Mouse (Mus musculus) heart, postnatal 10 days (tissue): ENCODE results near the gene Irak2. TPM values are rescaled to one million over a fixed set of nuclear protein-coding genes. Genes with fewer than 3 reads are reported as not detected.
"Not testable (repeated sequence)": the region's sequence is repeated elsewhere in the genome, so short reads cannot be mapped to it uniquely, and the experiment has no call there.

ENCODE experiments used
- DNase-seq, 2 experiments: peaks; one replicate each; pipeline ENCODE4 v3.0.0; 2021
- intact Hi-C: fragments of 180-260 bp; cut with DNase I; formaldehyde crosslinking; loops from one replicate; pipeline ENCODE4 v1.15.1; 2025
- total RNA-seq, 2 experiments: library from RNA; stranded (reverse); gene quantifications; 2 replicates each; pipeline ENCODE4 v1.2.3; 2021

Gene Irak2
- total RNA-seq, 2 experiments from 2014 or later, result 10.1 to 14.1 TPM

GRCm38 (mm10) chr6:113692661-113693133 lies 54.4 kb downstream of the Irak2 start:
- DNase-seq, result no peak
- intact Hi-C loops, result loop anchor here (10.0 kb wide), 1 partner anchor 388 kb away; the partner anchor contains the start of gene Brpf1

GRCm38 (mm10) chr6:113693377-113693776 lies 55.1 kb downstream of the Irak2 start:
- no peak for DNase-seq
- intact Hi-C loops, result loop anchor here (10.0 kb wide), 1 partner anchor 389 kb away; the partner anchor contains the start of gene Brpf1

DNA sequence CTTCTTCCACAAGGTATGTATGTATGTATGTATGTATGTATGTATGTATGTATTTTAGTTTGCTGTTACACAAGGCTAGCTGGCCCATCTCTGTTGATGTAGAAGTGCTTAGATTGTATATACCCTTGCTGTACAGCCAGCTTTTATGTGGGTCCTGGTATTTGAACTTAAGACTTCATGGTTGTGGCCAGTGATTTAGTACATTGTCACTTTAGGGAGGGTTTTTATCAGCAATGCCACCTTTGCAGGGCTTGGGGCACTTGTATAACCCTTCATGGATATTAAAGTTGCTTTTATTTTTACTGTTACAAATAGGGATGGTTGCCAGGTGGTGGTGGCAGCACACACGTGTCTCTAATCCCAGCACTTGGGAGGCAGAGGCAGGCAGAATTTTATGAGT lies 56.9 kb downstream of the Irak2 start:
- DNase-seq, result no peak
- intact Hi-C loops, result loop anchor here (5.0 to 10.0 kb wide), 2 partner anchors 58 to 390 kb away; partner anchors contain the start of genes Brpf1 and Irak2

DNA sequence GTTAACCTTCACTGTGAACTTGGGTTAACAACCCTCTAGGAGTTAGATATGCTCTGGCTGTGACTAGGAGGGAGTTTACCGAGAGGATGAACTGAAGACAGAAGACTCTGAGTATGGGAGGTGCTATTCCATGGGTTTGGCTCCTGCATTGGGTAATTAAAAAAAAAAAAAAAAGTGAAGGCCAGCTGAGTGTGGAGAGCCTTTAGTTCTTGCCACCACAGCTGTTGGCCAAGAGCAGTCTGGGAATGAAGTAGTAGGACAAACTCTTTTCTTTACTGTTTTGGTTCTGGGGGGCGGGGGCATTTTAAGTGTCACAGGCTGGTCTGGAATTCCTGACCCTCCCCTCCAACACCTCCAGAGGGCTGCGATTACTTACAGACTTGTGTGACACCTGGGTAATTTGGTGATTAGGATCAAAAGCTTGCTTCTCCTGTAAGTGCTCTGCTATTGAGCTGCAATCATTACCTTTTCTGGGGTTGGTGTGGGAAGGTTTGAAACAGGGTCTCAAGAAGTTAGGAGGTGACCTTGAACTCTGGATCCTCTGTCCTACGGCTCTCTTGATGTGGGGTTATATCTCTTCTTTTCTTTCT lies 57.6 kb downstream of the Irak2 start:
- DNase-seq, result peak; percentile 16 to 20
- intact Hi-C loops, result loop anchor here (5.0 to 10.0 kb wide), 2 partner anchors 59 to 391 kb away; partner anchors contain the start of genes Brpf1 and Irak2

- intact Hi-C loops, result loop anchor here (5.0 to 10.0 kb wide), 2 partner anchors 59 to 392 kb away; partner anchors contain the start of genes Brpf1 and Irak2
These were observed 58.4 kb downstream of the Irak2 start, which contains the start of gene Tatdn2 for GRCm38 (mm10) chr6:113696582-113697221. Gene Tatdn2, plus strand, starts transcription at chr6:113697050.

DNA sequence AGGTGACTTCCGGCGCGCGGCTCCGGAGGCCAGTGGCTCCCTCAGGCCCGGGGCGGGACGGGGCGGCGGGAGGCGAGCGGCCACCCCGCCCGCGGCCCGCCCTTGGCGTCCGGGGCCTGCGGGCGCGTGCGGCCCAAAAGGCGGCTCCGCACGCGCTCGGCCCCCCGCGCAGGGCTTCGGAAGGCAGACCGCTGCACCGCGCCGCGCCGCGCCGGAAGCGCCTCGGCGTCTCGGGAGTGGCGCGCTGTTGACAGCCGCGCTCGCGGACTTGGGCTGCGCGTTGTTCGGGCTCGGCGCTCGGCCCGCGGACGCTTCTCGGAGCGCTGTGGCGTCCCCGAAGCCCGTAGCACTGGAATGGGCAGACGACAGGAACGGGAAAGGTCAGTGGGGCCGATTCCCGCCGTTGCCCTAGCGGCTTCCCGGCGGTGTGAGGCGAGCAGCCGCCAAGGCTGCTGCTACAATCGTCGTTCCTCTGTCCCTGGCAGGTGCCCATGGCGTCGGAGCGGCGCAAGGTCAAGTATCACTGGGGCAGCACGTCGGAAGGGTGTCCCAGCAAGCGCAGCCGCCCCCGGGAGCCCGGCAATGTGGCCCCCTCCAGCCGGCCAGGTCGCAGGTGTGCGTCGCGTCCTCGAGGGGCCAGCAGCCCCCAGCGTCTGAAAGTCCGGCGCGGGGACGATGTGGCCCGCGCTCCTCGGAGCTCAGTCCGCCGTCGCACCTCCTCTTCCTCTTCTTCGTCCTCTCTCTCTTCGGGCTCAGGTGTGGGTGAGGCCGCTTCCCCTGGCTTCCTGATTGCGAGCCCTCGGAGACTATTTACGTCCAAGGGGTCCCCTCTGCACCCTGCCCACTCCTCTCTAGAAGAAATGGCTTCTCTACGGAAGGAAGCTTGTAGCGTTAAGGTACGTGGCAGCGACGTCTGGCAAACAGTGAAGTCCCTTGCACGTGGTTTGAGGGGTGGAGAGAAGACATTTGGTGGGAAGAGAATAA lies 59.2 kb downstream of the Irak2 start:
- intact Hi-C loops, result loop anchor here (2.0 to 10.0 kb wide), 3 partner anchors 43 to 393 kb away; partner anchors contain the start of genes Brpf1, Irak2 and Sec13
- peak in 1 of 2 experiments; percentile 68 for DNase-seq

More at GRCm38 (mm10) chr6:113696582-113697221, 58.4 kb downstream of the Irak2 start, which contains the start of gene Tatdn2:
- DNase-seq, result peak; percentile 97 to 98

GRCm38 (mm10) chr6:113712718-113713117 lies 74.5 kb downstream of the Irak2 start:
- DNase-seq, result no peak
- intact Hi-C loops, result no loop called here

DNA sequence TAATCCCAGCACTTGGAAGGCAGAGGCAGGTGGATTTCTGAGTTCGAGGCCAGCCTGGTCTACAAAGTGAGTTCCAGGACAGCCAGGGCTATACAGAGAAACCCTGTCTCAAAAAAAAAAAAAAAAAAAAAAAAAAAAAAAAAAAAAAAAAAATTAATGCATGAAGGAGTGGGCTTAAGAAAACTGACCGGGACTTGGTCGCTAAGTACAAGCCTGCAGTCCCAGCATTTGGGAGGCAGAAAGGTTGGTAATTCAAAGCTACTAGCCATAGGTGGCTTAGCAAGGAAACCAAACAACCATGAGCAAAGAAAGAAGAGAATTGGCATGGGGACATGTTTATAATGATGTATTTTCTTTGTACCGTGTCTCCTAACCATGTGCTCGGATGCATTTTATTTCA lies 75.1 kb downstream of the Irak2 start:
- DNase-seq, intact Hi-C loops: not testable (repeated sequence)

GRCm38 (mm10) chr6:113714276-113714675 lies 76.0 kb downstream of the Irak2 start:
- DNase-seq, result no peak
- intact Hi-C loops, result no loop called here

DNA sequence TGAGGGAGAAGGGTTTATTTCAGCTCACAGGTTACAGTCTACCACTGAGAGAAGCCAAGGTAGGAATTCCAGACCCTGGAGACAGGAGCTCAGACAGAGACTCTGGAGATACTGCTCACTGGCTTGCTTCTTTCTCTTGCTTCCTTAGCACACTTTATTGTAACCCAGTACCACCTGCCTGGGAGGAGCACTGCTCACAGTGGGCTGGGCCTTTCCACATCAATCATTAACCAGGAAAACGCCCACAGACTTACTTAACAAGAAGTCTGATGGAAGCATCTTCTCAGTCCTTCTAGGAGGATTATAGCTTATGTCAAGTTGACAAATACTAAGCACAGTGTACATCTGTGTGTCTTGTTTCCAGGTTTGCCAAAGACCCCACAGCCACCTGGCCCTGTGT lies 76.5 kb downstream of the Irak2 start:
- intact Hi-C loops, result no loop called here
- DNase-seq, result no peak

GRCm38 (mm10) chr6:113717541-113717940 lies 79.3 kb downstream of the Irak2 start:
- DNase-seq, result no peak
- intact Hi-C loops, result no loop called here

DNA sequence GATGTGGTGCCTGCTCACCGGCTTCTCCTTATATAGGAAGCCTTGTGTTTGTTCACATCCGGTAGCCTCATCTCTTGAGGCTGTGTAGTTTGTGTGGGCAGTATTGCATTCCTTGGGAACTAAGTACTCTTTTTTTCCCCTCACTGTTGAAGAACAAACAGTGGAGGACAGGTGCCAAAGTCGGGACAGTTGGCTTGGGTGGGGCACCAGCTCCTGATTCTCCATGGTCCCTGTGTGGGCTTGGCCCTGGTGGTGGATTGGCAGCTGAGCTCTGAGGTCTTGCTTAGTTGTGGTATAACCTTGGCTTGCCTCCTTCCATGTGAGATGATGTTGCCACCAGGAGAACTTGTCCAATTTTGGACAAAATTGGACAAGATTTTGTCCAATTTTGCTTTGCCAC lies 81.6 kb downstream of the Irak2 start, which contains the start of gene Ghrl:
Gene Ghrl, minus strand, starts transcription at position 3 of the 400 bp plus-strand sequence.
- no peak for DNase-seq
- intact Hi-C loops, result no loop called here

GRCm38 (mm10) chr6:113721061-113721460 lies 82.8 kb downstream of the Irak2 start:
- intact Hi-C loops, result no loop called here
- no peak for DNase-seq

GRCm38 (mm10) chr6:113728181-113728580 lies 89.9 kb downstream of the Irak2 start:
- intact Hi-C loops, result no loop called here
- DNase-seq, result no peak

DNA sequence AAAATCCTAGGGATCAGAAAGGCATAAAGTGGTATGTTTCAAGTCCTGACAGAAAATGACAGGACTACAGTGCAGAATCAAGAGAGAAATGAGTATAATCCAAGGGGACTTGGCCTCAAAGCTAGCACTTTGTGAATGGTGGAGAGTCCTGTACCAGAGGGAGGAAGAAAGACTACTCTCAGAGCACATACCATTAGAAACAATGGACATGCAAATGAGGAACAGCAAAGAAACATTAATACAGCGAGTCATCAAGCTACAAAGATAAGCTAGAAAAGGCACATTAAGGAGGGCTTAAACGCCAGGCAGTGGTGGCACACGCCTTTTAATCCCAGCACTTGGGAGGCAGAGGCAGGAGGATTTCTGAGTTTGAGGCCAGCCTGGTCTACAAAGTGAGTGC lies 93.0 kb downstream of the Irak2 start:
- DNase-seq, result no peak
- intact Hi-C loops, result no loop called here

- intact Hi-C loops, result no loop called here
- DNase-seq, result no peak
These were observed 99.2 kb downstream of the Irak2 start for GRCm38 (mm10) chr6:113737318-113738046.

GRCm38 (mm10) chr6:113740236-113741217 lies 102.3 kb downstream of the Irak2 start, which contains the start of gene Sec13:
Gene Sec13, minus strand, starts transcription at chr6:113740743.
- intact Hi-C loops, result loop anchor here (2.0 kb wide), 1 partner anchor 42 kb away; no protein-coding TSS in a partner anchor
- DNase-seq, result peak; percentile 89 to 93

DNA sequence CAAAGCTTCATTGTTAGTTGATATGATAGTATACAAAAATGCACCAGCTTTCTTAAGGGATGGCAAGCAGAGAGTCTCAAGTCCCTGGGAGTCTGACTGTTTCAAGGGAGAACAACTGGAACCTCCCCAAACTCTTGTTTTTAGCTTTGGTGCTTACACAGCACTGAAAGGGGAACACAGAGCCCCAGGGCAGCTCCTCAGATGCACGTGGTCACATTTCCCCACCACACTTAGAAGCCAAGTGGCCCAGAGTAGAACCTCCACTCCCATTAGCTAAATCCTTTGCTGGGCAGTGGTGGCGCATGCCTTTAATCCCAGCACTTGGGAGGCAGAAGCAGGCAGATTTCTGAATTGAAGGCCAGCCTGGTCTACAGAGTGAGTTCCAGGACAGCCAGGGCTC lies 103.2 kb downstream of the Irak2 start:
- DNase-seq, result no peak

More for the DNA sequence above, 103.2 kb downstream of the Irak2 start:
- intact Hi-C loops, result loop anchor here (2.0 kb wide), 1 partner anchor 43 kb away; no protein-coding TSS in a partner anchor
